Mouse (Mus musculus) limb, embryonic 12.5 days (tissue): ENCODE measurements around the gene Prr19. TPM values are rescaled to one million over a fixed set of nuclear protein-coding genes. Genes with fewer than 3 reads are reported as not detected.

Source experiments
- ATAC-seq: fragments of 200-750 bp; cut with Nextera tagmentation; 2 replicates; pipeline ENCODE4 v1.8.0; 2017; ENCODE audit warnings: low read depth, moderate TSS enrichment; ENCODE audit not compliant: insufficient number of reproducible peaks, insufficient read depth, low FRiP score, low TSS enrichment
- H3K27ac ChIP-seq: fragments of 300-500 bp; sonication (generic); 2 replicates; pipeline ENCODE4 v1.5.1; 2016; ENCODE audit warnings: mild to moderate bottlenecking, moderate library complexity
- H3K27me3 ChIP-seq: fragments of 300-500 bp; sonication (generic); 2 replicates; pipeline ENCODE4 v1.6.1; 2016; ENCODE audit warnings: mild to moderate bottlenecking, moderate library complexity
- H3K36me3 ChIP-seq: fragments of 300-500 bp; sonication (generic); 2 replicates; pipeline ENCODE4 v1.6.1; 2016; ENCODE audit warnings: mild to moderate bottlenecking, moderate library complexity
- H3K4me1 ChIP-seq: fragments of 300-500 bp; sonication (generic); replicated peaks from 2 replicates; pipeline ENCODE4 v1.6.1; 2016
- H3K4me2 ChIP-seq: fragments of 300-500 bp; sonication (generic); 2 replicates; pipeline ENCODE4 v1.6.1; 2016; ENCODE audit warnings: mild to moderate bottlenecking, moderate library complexity
- H3K4me3 ChIP-seq: fragments of 300-500 bp; sonication (generic); replicated peaks from 2 replicates; pipeline ENCODE4 v1.5.1; 2016; ENCODE audit warnings: mild to moderate bottlenecking
- H3K9ac ChIP-seq: fragments of 300-500 bp; sonication (generic); replicated peaks from 2 replicates; pipeline ENCODE4 v1.6.1; 2016; ENCODE audit warnings: mild to moderate bottlenecking, moderate library complexity
- H3K9me3 ChIP-seq: fragments of 300-500 bp; sonication (generic); 2 replicates; pipeline ENCODE4 v1.6.1; 2016; ENCODE audit warnings: mild to moderate bottlenecking, moderate library complexity
- WGBS: fragments of 180-500 bp; shearing (Covaris S2); methylation state at CpG from one replicate; pipeline ENCODE4 v1.1.7; 2016; 5-methylcytosine and 5-hydroxymethylcytosine counted together
- polyA plus RNA-seq: library from polyadenylated mRNA; unstranded; fragments of >200 nt; fragmentation: Nextera tagmentation; extraction: Ambion mirVana; gene quantifications from 2 replicates; pipeline ENCODE4 v1.2.1, GENCODE M21; 2016

Prr19 gene
- polyA plus RNA-seq, 1 experiment from 2014 or later, result 0.66 TPM

- H3K4me1 ChIP-seq, result peaks cover 40% of the 10 kb centered on the region
- 81% methylated on average over 5 of the region's 5 CpGs for WGBS
- H3K9ac ChIP-seq, result peak overlapping the region; percentile 81; the same call in 1 of the 2 replicates
- H3K36me3 ChIP-seq, result peaks cover 51% of the 10 kb centered on the region
- H3K4me3 ChIP-seq, result peak overlapping the region; percentile 78; the same call in 1 of the 2 replicates
- peaks cover 6% of the 10 kb centered on the region; the same call in 1 of the 2 replicates for H3K9me3 ChIP-seq
- no peak for ATAC-seq
- H3K4me2 ChIP-seq, result peak overlapping the region; percentile 98
- H3K27ac ChIP-seq, result 0 out of 2 replicates have a peak overlapping the region, but pooled peaks have one; percentile 41
- no peaks in the 10 kb centered on the region for H3K27me3 ChIP-seq
These were observed 16.4 kb upstream of the Prr19 start for GRCm38 (mm10) chr7:25284766-25285165.

GRCm38 (mm10) chr7:25285511-25286238 lies 15.5 kb upstream of the Prr19 start:
- Histone ChIP-seq H3K9me3 (peaks cover 10% of the 10 kb centered on the region; the same call in 1 of the 2 replicates), H3K9ac (no peak overlapping the region), H3K27me3 (no peaks in the 10 kb centered on the region), H3K36me3 (peaks cover 61% of the 10 kb centered on the region), H3K4me2 (no peak overlapping the region), H3K27ac (no peak overlapping the region), H3K4me3 (no peak overlapping the region), H3K4me1 (peaks cover 32% of the 10 kb centered on the region)
- no peak for ATAC-seq
- WGBS, result 92% methylated on average over 20 of the region's 20 CpGs

GRCm38 (mm10) chr7:25286989-25287388 lies 14.2 kb upstream of the Prr19 start:
- H3K9ac ChIP-seq, result no peak overlapping the region
- H3K27ac ChIP-seq, result no peak overlapping the region
- H3K4me2 ChIP-seq, result no peak overlapping the region
- peaks cover 10% of the 10 kb centered on the region; the same call in 1 of the 2 replicates for H3K9me3 ChIP-seq
- no peak overlapping the region for H3K4me3 ChIP-seq
- no peaks in the 10 kb centered on the region for H3K27me3 ChIP-seq
- peaks cover 74% of the 10 kb centered on the region for H3K36me3 ChIP-seq
- H3K4me1 ChIP-seq, result peaks cover 21% of the 10 kb centered on the region
- 82% methylated on average over 8 of the region's 8 CpGs for WGBS
- ATAC-seq, result no peak

- no peak overlapping the region for H3K9ac ChIP-seq
- peaks cover 84% of the 10 kb centered on the region for H3K36me3 ChIP-seq
- WGBS, result 93% methylated on average over 12 of the region's 12 CpGs
- no peaks in the 10 kb centered on the region for H3K27me3 ChIP-seq
- no peak overlapping the region for H3K27ac ChIP-seq
- no peak overlapping the region for H3K4me2 ChIP-seq
- no peak overlapping the region for H3K4me3 ChIP-seq
- H3K9me3 ChIP-seq, result peaks cover 10% of the 10 kb centered on the region; the same call in 1 of the 2 replicates
- peaks cover 20% of the 10 kb centered on the region for H3K4me1 ChIP-seq
- no peak for ATAC-seq
These were observed 13.2 kb upstream of the Prr19 start for GRCm38 (mm10) chr7:25288011-25288410.

- ATAC-seq, result no peak
- H3K4me1 ChIP-seq, result peaks cover 13% of the 10 kb centered on the region
- H3K9me3 ChIP-seq, result peaks cover 10% of the 10 kb centered on the region; the same call in 1 of the 2 replicates
- WGBS, result 83% methylated on average over 3 of the region's 3 CpGs
- no peak overlapping the region for H3K27ac ChIP-seq
- no peak overlapping the region for H3K4me3 ChIP-seq
- H3K36me3 ChIP-seq, result peaks cover 91% of the 10 kb centered on the region
- H3K27me3 ChIP-seq, result no peaks in the 10 kb centered on the region
- H3K9ac ChIP-seq, result no peak overlapping the region; the same call in 1 of the 2 replicates
- no peak overlapping the region for H3K4me2 ChIP-seq
These were observed 12.5 kb upstream of the Prr19 start for GRCm38 (mm10) chr7:25288721-25289120.

- Histone ChIP-seq H3K9ac (no peak overlapping the region), H3K27ac (no peak overlapping the region), H3K36me3 (peaks cover 100% of the 10 kb centered on the region), H3K4me2 (no peak overlapping the region), H3K9me3 (peaks cover 10% of the 10 kb centered on the region; the same call in 1 of the 2 replicates), H3K4me1 (peaks cover 1% of the 10 kb centered on the region), H3K4me3 (no peak overlapping the region), H3K27me3 (no peaks in the 10 kb centered on the region)
- no peak for ATAC-seq
- 95% methylated on average over 3 of the region's 3 CpGs for WGBS
These were observed 11.3 kb upstream of the Prr19 start for GRCm38 (mm10) chr7:25289925-25290324.

- Histone ChIP-seq H3K36me3 (peaks cover 100% of the 10 kb centered on the region), H3K4me2 (no peak overlapping the region), H3K27ac (no peak overlapping the region), H3K9ac (no peak overlapping the region), H3K27me3 (no peaks in the 10 kb centered on the region), H3K4me3 (no peak overlapping the region), H3K9me3 (peaks cover 10% of the 10 kb centered on the region; the same call in 1 of the 2 replicates), H3K4me1 (no peaks in the 10 kb centered on the region)
- no peak for ATAC-seq
- WGBS, result 100% methylated on average over 1 of the region's 1 CpGs
These were observed 10.7 kb upstream of the Prr19 start for GRCm38 (mm10) chr7:25290463-25290862.

- H3K36me3 ChIP-seq, result peaks cover 100% of the 10 kb centered on the region
- no peak overlapping the region for H3K4me2 ChIP-seq
- no peak overlapping the region for H3K9ac ChIP-seq
- H3K27ac ChIP-seq, result peak overlapping the region; percentile 41; the same call in 1 of the 2 replicates
- peaks cover under 1% of the 10 kb centered on the region for H3K4me1 ChIP-seq
- H3K27me3 ChIP-seq, result no peaks in the 10 kb centered on the region
- no peak for ATAC-seq
- H3K4me3 ChIP-seq, result no peak overlapping the region
- peaks cover 10% of the 10 kb centered on the region; the same call in 1 of the 2 replicates for H3K9me3 ChIP-seq
- 93% methylated on average over 2 of the region's 2 CpGs for WGBS
These were observed 10.3 kb upstream of the Prr19 start for GRCm38 (mm10) chr7:25290911-25291310.

- H3K9me3 ChIP-seq, result peaks cover 10% of the 10 kb centered on the region; the same call in 1 of the 2 replicates
- H3K4me3 ChIP-seq, result no peak overlapping the region
- no peak for ATAC-seq
- H3K27ac ChIP-seq, result no peak overlapping the region
- H3K27me3 ChIP-seq, result no peaks in the 10 kb centered on the region
- H3K36me3 ChIP-seq, result peaks cover 93% of the 10 kb centered on the region
- peaks cover 10% of the 10 kb centered on the region for H3K4me1 ChIP-seq
- no peak overlapping the region for H3K4me2 ChIP-seq
- no peak overlapping the region for H3K9ac ChIP-seq
- 81% methylated on average over 7 of the region's 7 CpGs for WGBS
These were observed 9.1 kb upstream of the Prr19 start for GRCm38 (mm10) chr7:25292107-25292506.

GRCm38 (mm10) chr7:25293191-25293739 lies 7.9 kb upstream of the Prr19 start:
- ATAC-seq, result no peak
- no peak overlapping the region for H3K4me3 ChIP-seq
- H3K4me2 ChIP-seq, result no peak overlapping the region
- peak overlapping the region; percentile 64; the same call in 1 of the 2 replicates for H3K27ac ChIP-seq
- no peaks in the 10 kb centered on the region for H3K27me3 ChIP-seq
- no peak overlapping the region for H3K9ac ChIP-seq
- H3K9me3 ChIP-seq, result peaks cover 10% of the 10 kb centered on the region; the same call in 1 of the 2 replicates
- H3K36me3 ChIP-seq, result peaks cover 81% of the 10 kb centered on the region
- H3K4me1 ChIP-seq, result peaks cover 14% of the 10 kb centered on the region
- 83% methylated on average over 10 of the region's 10 CpGs for WGBS

- peaks cover 4% of the 10 kb centered on the region; the same call in 1 of the 2 replicates for H3K9me3 ChIP-seq
- no peak overlapping the region for H3K9ac ChIP-seq
- 0 out of 2 replicates have a peak overlapping the region, but pooled peaks have one; percentile 2 for H3K27ac ChIP-seq
- no peak overlapping the region for H3K4me2 ChIP-seq
- peaks cover 19% of the 10 kb centered on the region for H3K4me1 ChIP-seq
- no peaks in the 10 kb centered on the region for H3K27me3 ChIP-seq
- no peak for ATAC-seq
- H3K36me3 ChIP-seq, result peaks cover 69% of the 10 kb centered on the region
- H3K4me3 ChIP-seq, result no peak overlapping the region
- WGBS, result 96% methylated on average over 4 of the region's 4 CpGs
These were observed 6.7 kb upstream of the Prr19 start for GRCm38 (mm10) chr7:25294495-25294894.
